Mouse (Mus musculus): ENCODE measurements around the gene Zbtb12. TPM values are rescaled to one million over a fixed set of nuclear protein-coding genes. Genes with fewer than 3 reads are reported as not detected.

Gene Zbtb12
- polyA plus RNA-seq (2017; shearing (Covaris generic)), result 0.32 TPM

GRCm38 (mm10) chr17:34879336-34879879 is at the start of gene Zbtb12:
Gene Zbtb12, plus strand, starts transcription at chr17:34879483.

GRCm38 (mm10) chr17:34836856-34837221 is 42.4 kb upstream of the Zbtb12 start, which contains the start of the genes Stk19 and Dxo:
Gene Stk19, minus strand, starts transcription at chr17:34836945.
Gene Dxo, plus strand, starts transcription at chr17:34837019.

GRCm38 (mm10) chr17:34849722-34850516 is 29.4 kb upstream of the Zbtb12 start, which contains the start of the genes Skiv2l and Nelfe:
Gene Skiv2l, minus strand, starts transcription at chr17:34850210.
Gene Nelfe, plus strand, starts transcription at chr17:34850391.

GRCm38 (mm10) chr17:34862416-34863081 is 16.7 kb upstream of the Zbtb12 start, which contains the start of gene Cfb:
Gene Cfb, minus strand, starts transcription at chr17:34862518.

GRCm38 (mm10) chr17:34881683-34882310 is 2.5 kb downstream of the Zbtb12 start, which contains the start of gene Gm20547:
Gene Gm20547, minus strand, starts transcription at chr17:34882042.

GRCm38 (mm10) chr17:34898160-34898586 is 18.9 kb downstream of the Zbtb12 start, which contains the start of the genes C2 and Ehmt2:
Gene C2, minus strand, starts transcription at chr17:34898265.
Gene Ehmt2, plus strand, starts transcription at chr17:34898469.

GRCm38 (mm10) chr17:34913930-34914665 is 34.8 kb downstream of the Zbtb12 start, which contains the start of gene Slc44a4:
Gene Slc44a4, plus strand, starts transcription at chr17:34914466.

GRCm38 (mm10) chr17:34931061-34931734 is 51.9 kb downstream of the Zbtb12 start, which contains the start of gene Neu1:
Gene Neu1, plus strand, starts transcription at chr17:34931253.

Other genes starting within 250 kb of the Zbtb12 start
- gene Prrt1, start 249.9 kb upstream of the Zbtb12 start, polyA plus RNA-seq (2017; shearing (Covaris generic)), result 9.7 TPM
- 2.8 TPM for gene Fkbpl, start 234.7 kb upstream of the Zbtb12 start, polyA plus RNA-seq (2017; shearing (Covaris generic))
- 47.3 TPM for gene Atf6b, start 232.3 kb upstream of the Zbtb12 start, polyA plus RNA-seq (2017; shearing (Covaris generic))
- gene Tnxb, start 208.9 kb upstream of the Zbtb12 start, polyA plus RNA-seq (2017; shearing (Covaris generic)), result not detected
- gene C4b, start 135.6 kb upstream of the Zbtb12 start, polyA plus RNA-seq (2017; shearing (Covaris generic)), result not detected
- gene Cyp21a1, start 74.9 kb upstream of the Zbtb12 start, polyA plus RNA-seq (2017; shearing (Covaris generic)), result not detected
- 18.7 TPM for gene Stk19, start 42.5 kb upstream of the Zbtb12 start, polyA plus RNA-seq (2017; shearing (Covaris generic))
- 89.1 TPM for gene Dxo, start 42.5 kb upstream of the Zbtb12 start, polyA plus RNA-seq (2017; shearing (Covaris generic))
- 137 TPM for gene Skiv2l, start 29.3 kb upstream of the Zbtb12 start, polyA plus RNA-seq (2017; shearing (Covaris generic))
- 27.2 TPM for gene Nelfe, start 29.1 kb upstream of the Zbtb12 start, polyA plus RNA-seq (2017; shearing (Covaris generic))
- not detected for gene Cfb, start 17.0 kb upstream of the Zbtb12 start, polyA plus RNA-seq (2017; shearing (Covaris generic))
- not detected for gene Gm20547, start 2.6 kb downstream of the Zbtb12 start, polyA plus RNA-seq (2017; shearing (Covaris generic))
- gene C2, start 18.8 kb downstream of the Zbtb12 start, polyA plus RNA-seq (2017; shearing (Covaris generic)), result not detected
- 49.8 TPM for gene Ehmt2, start 19.0 kb downstream of the Zbtb12 start, polyA plus RNA-seq (2017; shearing (Covaris generic))
- gene Slc44a4, start 35.0 kb downstream of the Zbtb12 start, polyA plus RNA-seq (2017; shearing (Covaris generic)), result not detected
- 116 TPM for gene Neu1, start 51.8 kb downstream of the Zbtb12 start, polyA plus RNA-seq (2017; shearing (Covaris generic))
- gene Hspa1b, start 79.8 kb downstream of the Zbtb12 start, polyA plus RNA-seq (2017; shearing (Covaris generic)), result 785 TPM
- 42.4 TPM for gene Gm20481, start 90.4 kb downstream of the Zbtb12 start, polyA plus RNA-seq (2017; shearing (Covaris generic))
- gene Hspa1a, start 92.7 kb downstream of the Zbtb12 start, polyA plus RNA-seq (2017; shearing (Covaris generic)), result 403 TPM
- gene Hspa1l, start 93.2 kb downstream of the Zbtb12 start, polyA plus RNA-seq (2017; shearing (Covaris generic)), result 0.17 TPM
- 59.4 TPM for gene Lsm2, start 102.4 kb downstream of the Zbtb12 start, polyA plus RNA-seq (2017; shearing (Covaris generic))
- gene Vars, start 121.5 kb downstream of the Zbtb12 start, polyA plus RNA-seq (2017; shearing (Covaris generic)), result 151 TPM
- gene Vwa7, start 137.1 kb downstream of the Zbtb12 start, polyA plus RNA-seq (2017; shearing (Covaris generic)), result not detected
- gene Sapcd1, start 148.5 kb downstream of the Zbtb12 start, polyA plus RNA-seq (2017; shearing (Covaris generic)), result not detected
- gene Msh5, start 167.3 kb downstream of the Zbtb12 start, polyA plus RNA-seq (2017; shearing (Covaris generic)), result 4.4 TPM
- 228 TPM for gene Clic1, start 170.5 kb downstream of the Zbtb12 start, polyA plus RNA-seq (2017; shearing (Covaris generic))
- 0.95 TPM for gene Ddah2, start 179.6 kb downstream of the Zbtb12 start, polyA plus RNA-seq (2017; shearing (Covaris generic))
- not detected for gene Ly6g6c, start 185.9 kb downstream of the Zbtb12 start, polyA plus RNA-seq (2017; shearing (Covaris generic))
- not detected for gene Mpig6b, start 186.7 kb downstream of the Zbtb12 start, polyA plus RNA-seq (2017; shearing (Covaris generic))
- not detected for gene Ly6g6e, start 197.4 kb downstream of the Zbtb12 start, polyA plus RNA-seq (2017; shearing (Covaris generic))
- not detected for gene Ly6g6d, start 198.6 kb downstream of the Zbtb12 start, polyA plus RNA-seq (2017; shearing (Covaris generic))
- gene Ly6g6f, start 206.1 kb downstream of the Zbtb12 start, polyA plus RNA-seq (2017; shearing (Covaris generic)), result not detected
- gene Abhd16a, start 209.8 kb downstream of the Zbtb12 start, polyA plus RNA-seq (2017; shearing (Covaris generic)), result 90.2 TPM
- not detected for gene Ly6g5c, start 228.8 kb downstream of the Zbtb12 start, polyA plus RNA-seq (2017; shearing (Covaris generic))
- gene Ly6g5b, start 235.9 kb downstream of the Zbtb12 start, polyA plus RNA-seq (2017; shearing (Covaris generic)), result 1.2 TPM
- gene Gpank1, start 242.0 kb downstream of the Zbtb12 start, polyA plus RNA-seq (2017; shearing (Covaris generic)), result 64.4 TPM
- gene Csnk2b, start 242.6 kb downstream of the Zbtb12 start, polyA plus RNA-seq (2017; shearing (Covaris generic)), result 190 TPM
- 0.75 TPM for gene D17H6S53E, start 246.9 kb downstream of the Zbtb12 start, polyA plus RNA-seq (2017; shearing (Covaris generic))